Mouse (Mus musculus): Measurements from ENCODE around the gene Gm20388. TPM values are rescaled to one million over a fixed set of nuclear protein-coding genes. Genes with fewer than 3 reads are reported as not detected.

Gm20388 gene
- polyA plus RNA-seq, 1 experiment from 2014 or later, result 12.4 TPM

GRCm38 (mm10) chr8:123103285-123103684 is 3192.6 kb downstream of the Gm20388 start:
- Histone ChIP-seq H3K27me3 (replicated peaks; ENCODE audit: control insufficient read depth, insufficient read depth, low read length) (no peaks in the 10 kb centered on the region), H3K4me3 (ENCODE audit: low read length) (peak overlapping the region; percentile 77), H3K9ac (ENCODE audit: low read depth, low read length) (peak overlapping the region; percentile 92), H3K27ac (ENCODE audit: low read depth, low read length) (peak overlapping the region; percentile 96; the same call in 1 of the 2 replicates), H3K36me3 (ENCODE audit: control insufficient read depth, insufficient read depth, low read length) (peaks cover 18% of the 10 kb centered on the region), H3K9me3 (ENCODE audit: control insufficient read depth, low read length) (no peaks in the 10 kb centered on the region), H3K4me2 (ENCODE audit: low read length) (peak overlapping the region; percentile 88), H3K4me1 (ENCODE audit: control insufficient read depth, insufficient read depth, low read depth, low read length) (peaks cover 17% of the 10 kb centered on the region)
- no peak for ATAC-seq
- 19% methylated on average over 14 of the region's 15 CpGs for WGBS

GRCm38 (mm10) chr8:123104046-123104767 is 3193.6 kb downstream of the Gm20388 start:
- H3K4me3 ChIP-seq (ENCODE audit: low read length), result no peak overlapping the region

GRCm38 (mm10) chr8:123105553-123106326 is 3195.1 kb downstream of the Gm20388 start:
- peaks cover 17% of the 10 kb centered on the region for H3K4me1 ChIP-seq (ENCODE audit: control insufficient read depth, insufficient read depth, low read depth, low read length)
- 74% methylated on average over 5 of the region's 5 CpGs for WGBS

More at GRCm38 (mm10) chr8:123104046-123104767, 3193.6 kb downstream of the Gm20388 start:
- Histone ChIP-seq H3K27ac (ENCODE audit: low read depth, low read length) (no peak overlapping the region), H3K9me3 (ENCODE audit: control insufficient read depth, low read length) (no peaks in the 10 kb centered on the region), H3K27me3 (replicated peaks; ENCODE audit: control insufficient read depth, insufficient read depth, low read length) (no peaks in the 10 kb centered on the region), H3K36me3 (ENCODE audit: control insufficient read depth, insufficient read depth, low read length) (peaks cover 18% of the 10 kb centered on the region), H3K4me2 (ENCODE audit: low read length) (peak overlapping the region; percentile 88; the same call in 1 of the 2 replicates), H3K9ac (ENCODE audit: low read depth, low read length) (no peak overlapping the region), H3K4me1 (ENCODE audit: control insufficient read depth, insufficient read depth, low read depth, low read length) (peaks cover 17% of the 10 kb centered on the region)
- no peak for ATAC-seq
- WGBS, result 86% methylated on average over 6 of the region's 6 CpGs

DNA sequence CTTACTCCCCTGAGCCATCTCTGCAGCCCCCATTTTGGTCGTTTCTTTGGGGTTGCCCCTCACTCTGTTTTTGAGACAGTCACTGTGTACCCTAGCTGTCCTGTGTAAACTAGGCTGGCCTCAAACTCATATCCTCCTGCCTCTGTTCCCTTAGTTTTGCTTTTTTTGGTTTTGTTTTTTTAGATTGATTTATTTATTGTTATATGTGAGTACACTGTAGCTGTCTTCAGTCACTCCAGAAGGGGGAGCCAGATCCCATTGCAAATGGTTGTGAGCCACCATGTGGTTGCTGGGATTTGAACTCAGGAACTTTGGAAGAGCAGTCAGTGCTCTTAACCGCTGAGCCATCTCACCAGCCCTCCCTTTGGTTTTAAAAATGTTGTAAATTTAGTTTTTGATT is 3195.9 kb downstream of the Gm20388 start:
- no peak overlapping the region for H3K27ac ChIP-seq (ENCODE audit: low read depth, low read length)
- H3K4me1 ChIP-seq (ENCODE audit: control insufficient read depth, insufficient read depth, low read depth, low read length), result peaks cover 16% of the 10 kb centered on the region
- H3K9me3 ChIP-seq (ENCODE audit: control insufficient read depth, low read length), result no peaks in the 10 kb centered on the region
- ATAC-seq, result no peak
- no peaks in the 10 kb centered on the region for H3K27me3 ChIP-seq (replicated peaks; ENCODE audit: control insufficient read depth, insufficient read depth, low read length)
- H3K36me3 ChIP-seq (ENCODE audit: control insufficient read depth, insufficient read depth, low read length), result peaks cover 18% of the 10 kb centered on the region
- no peak overlapping the region for H3K9ac ChIP-seq (ENCODE audit: low read depth, low read length)
- no peak overlapping the region for H3K4me2 ChIP-seq (ENCODE audit: low read length)
- no peak overlapping the region for H3K4me3 ChIP-seq (ENCODE audit: low read length)
- WGBS, result 39% methylated on average over 2 of the region's 2 CpGs

More at GRCm38 (mm10) chr8:123105553-123106326, 3195.1 kb downstream of the Gm20388 start:
- no peak overlapping the region for H3K27ac ChIP-seq (ENCODE audit: low read depth, low read length)
- no peaks in the 10 kb centered on the region for H3K27me3 ChIP-seq (replicated peaks; ENCODE audit: control insufficient read depth, insufficient read depth, low read length)
- no peak overlapping the region for H3K9ac ChIP-seq (ENCODE audit: low read depth, low read length)
- H3K4me3 ChIP-seq (ENCODE audit: low read length), result no peak overlapping the region
- no peak overlapping the region for H3K4me2 ChIP-seq (ENCODE audit: low read length)
- peaks cover 18% of the 10 kb centered on the region for H3K36me3 ChIP-seq (ENCODE audit: control insufficient read depth, insufficient read depth, low read length)
- no peaks in the 10 kb centered on the region for H3K9me3 ChIP-seq (ENCODE audit: control insufficient read depth, low read length)
- no peak for ATAC-seq

DNA sequence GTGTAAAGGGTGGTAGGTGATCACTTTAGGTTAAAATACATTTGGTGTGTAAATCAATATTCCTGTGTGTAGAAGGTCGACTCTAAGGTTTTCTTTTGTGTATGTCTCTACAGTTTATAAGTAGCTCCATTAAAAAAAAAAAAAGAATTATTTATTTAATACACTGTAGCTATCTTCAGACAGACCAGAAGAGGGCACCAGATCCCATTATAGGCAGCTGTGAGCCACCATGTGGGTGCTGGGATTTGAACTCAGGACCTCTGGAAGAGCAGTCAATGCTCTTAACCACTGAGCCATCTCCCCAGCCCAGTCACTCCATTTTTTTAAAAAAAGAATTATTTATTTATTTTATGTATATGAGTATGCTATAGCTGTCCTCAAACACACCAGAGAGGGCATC is 3197.4 kb downstream of the Gm20388 start:
- WGBS, result 67% methylated on average over 1 of the region's 1 CpGs
- no peak for ATAC-seq
- Histone ChIP-seq H3K9me3 (ENCODE audit: control insufficient read depth, low read length) (no peaks in the 10 kb centered on the region), H3K27ac (ENCODE audit: low read depth, low read length) (no peak overlapping the region), H3K27me3 (replicated peaks; ENCODE audit: control insufficient read depth, insufficient read depth, low read length) (no peaks in the 10 kb centered on the region), H3K4me2 (ENCODE audit: low read length) (no peak overlapping the region), H3K9ac (ENCODE audit: low read depth, low read length) (no peak overlapping the region), H3K4me3 (ENCODE audit: low read length) (no peak overlapping the region), H3K4me1 (ENCODE audit: control insufficient read depth, insufficient read depth, low read depth, low read length) (peaks cover 12% of the 10 kb centered on the region), H3K36me3 (ENCODE audit: control insufficient read depth, insufficient read depth, low read length) (peaks cover 18% of the 10 kb centered on the region)

DNA sequence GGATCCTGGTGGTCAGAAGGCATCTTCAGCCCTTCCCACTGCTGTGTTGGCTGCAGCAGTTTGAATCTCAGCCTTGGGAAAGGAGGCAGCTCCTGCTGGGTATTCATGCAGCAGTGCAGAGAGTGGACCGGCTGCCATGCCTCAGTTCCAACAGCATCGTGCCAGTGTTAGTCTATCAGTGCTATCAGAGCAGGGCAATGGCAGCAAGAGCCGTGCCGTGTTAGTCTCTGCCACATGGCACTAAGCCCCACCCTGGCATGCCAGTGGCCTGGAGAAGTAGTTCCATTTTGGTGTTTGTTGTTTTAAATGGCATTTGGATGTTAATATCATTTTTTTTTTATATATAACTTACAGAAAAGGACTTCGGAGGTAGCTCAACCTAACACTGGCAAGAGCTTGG is 3198.3 kb downstream of the Gm20388 start:
- Histone ChIP-seq H3K4me2 (ENCODE audit: low read length) (no peak overlapping the region), H3K36me3 (ENCODE audit: control insufficient read depth, insufficient read depth, low read length) (peaks cover 16% of the 10 kb centered on the region), H3K4me3 (ENCODE audit: low read length) (no peak overlapping the region), H3K27me3 (replicated peaks; ENCODE audit: control insufficient read depth, insufficient read depth, low read length) (no peaks in the 10 kb centered on the region), H3K27ac (ENCODE audit: low read depth, low read length) (no peak overlapping the region), H3K9me3 (ENCODE audit: control insufficient read depth, low read length) (no peaks in the 10 kb centered on the region), H3K4me1 (ENCODE audit: control insufficient read depth, insufficient read depth, low read depth, low read length) (peaks cover 4% of the 10 kb centered on the region), H3K9ac (ENCODE audit: low read depth, low read length) (no peak overlapping the region)
- 75% methylated on average over 5 of the region's 5 CpGs for WGBS
- no peak for ATAC-seq

GRCm38 (mm10) chr8:123110649-123111048 is 3200.0 kb downstream of the Gm20388 start:
- WGBS, result 16% methylated on average over 4 of the region's 4 CpGs
- ATAC-seq, result no peak
- Histone ChIP-seq H3K27ac (ENCODE audit: low read depth, low read length) (no peak overlapping the region), H3K36me3 (ENCODE audit: control insufficient read depth, insufficient read depth, low read length) (peaks cover under 1% of the 10 kb centered on the region; the same call in 1 of the 2 replicates), H3K4me2 (ENCODE audit: low read length) (no peak overlapping the region), H3K4me1 (ENCODE audit: control insufficient read depth, insufficient read depth, low read depth, low read length) (no peaks in the 10 kb centered on the region), H3K27me3 (replicated peaks; ENCODE audit: control insufficient read depth, insufficient read depth, low read length) (peaks cover 1% of the 10 kb centered on the region), H3K9ac (ENCODE audit: low read depth, low read length) (no peak overlapping the region), H3K4me3 (ENCODE audit: low read length) (no peak overlapping the region), H3K9me3 (ENCODE audit: control insufficient read depth, low read length) (no peaks in the 10 kb centered on the region)

- Histone ChIP-seq H3K9me3 (ENCODE audit: control insufficient read depth, low read length) (no peaks in the 10 kb centered on the region), H3K9ac (ENCODE audit: low read depth, low read length) (no peak overlapping the region), H3K4me3 (ENCODE audit: low read length) (no peak overlapping the region), H3K27ac (ENCODE audit: low read depth, low read length) (no peak overlapping the region), H3K27me3 (replicated peaks; ENCODE audit: control insufficient read depth, insufficient read depth, low read length) (peaks cover 20% of the 10 kb centered on the region), H3K36me3 (ENCODE audit: control insufficient read depth, insufficient read depth, low read length) (no peaks in the 10 kb centered on the region), H3K4me1 (ENCODE audit: control insufficient read depth, insufficient read depth, low read depth, low read length) (peaks cover 14% of the 10 kb centered on the region), H3K4me2 (ENCODE audit: low read length) (no peak overlapping the region)
- no peak for ATAC-seq
- 81% methylated on average over 9 of the region's 9 CpGs for WGBS
Measured at GRCm38 (mm10) chr8:123112892-123113291, 3202.3 kb downstream of the Gm20388 start.

- peaks cover 28% of the 10 kb centered on the region for H3K27me3 ChIP-seq (replicated peaks; ENCODE audit: control insufficient read depth, insufficient read depth, low read length)
- no peaks in the 10 kb centered on the region for H3K9me3 ChIP-seq (ENCODE audit: control insufficient read depth, low read length)
- no peak overlapping the region for H3K27ac ChIP-seq (ENCODE audit: low read depth, low read length)
- H3K4me1 ChIP-seq (ENCODE audit: control insufficient read depth, insufficient read depth, low read depth, low read length), result peaks cover 18% of the 10 kb centered on the region
- no peak overlapping the region for H3K9ac ChIP-seq (ENCODE audit: low read depth, low read length)
- H3K4me2 ChIP-seq (ENCODE audit: low read length), result no peak overlapping the region
- no peaks in the 10 kb centered on the region for H3K36me3 ChIP-seq (ENCODE audit: control insufficient read depth, insufficient read depth, low read length)
- no peak for ATAC-seq
- no peak overlapping the region for H3K4me3 ChIP-seq (ENCODE audit: low read length)
- 62% methylated on average over 2 of the region's 2 CpGs for WGBS
Measured at GRCm38 (mm10) chr8:123113908-123114469, 3203.3 kb downstream of the Gm20388 start.
